Mouse (Mus musculus): ENCODE results near the gene Acsl6. TPM values are rescaled to one million over a fixed set of nuclear protein-coding genes. Genes with fewer than 3 reads are reported as not detected.
"Not testable (repeated sequence)": the region's sequence is repeated elsewhere in the genome, so short reads cannot be mapped to it uniquely, and the experiment has no call there.

Gene Acsl6
- polyA plus RNA-seq, 1 experiment from 2014 or later: 5.7 TPM

DNA sequence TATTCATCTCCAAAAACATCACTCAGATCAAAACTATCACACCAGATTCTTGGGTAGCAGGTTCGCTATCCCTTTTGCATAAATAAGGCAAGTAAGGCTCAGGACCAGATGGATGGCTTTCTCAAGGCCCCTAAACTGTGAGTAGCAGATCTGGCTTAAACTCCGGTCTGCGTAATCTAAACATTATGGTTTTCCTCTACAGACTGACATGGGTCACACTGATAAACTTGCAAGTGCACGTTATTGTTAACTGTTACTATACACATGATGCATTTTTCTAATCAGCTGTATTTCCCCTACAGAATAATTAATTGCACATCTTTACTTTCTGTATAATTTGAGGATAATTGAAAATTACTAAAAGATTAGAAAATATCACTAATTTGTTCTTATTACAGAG is 94.5 kb downstream of the Acsl6 start:
- H3K27me3 ChIP-seq: no peaks in the 10 kb centered on the region
- H3K9ac ChIP-seq: no peak overlapping the region
- no peaks in the 10 kb centered on the region for H3K9me3 ChIP-seq (replicated peaks)
- ATAC-seq (ENCODE audit: insufficient number of reproducible peaks, low FRiP score, low TSS enrichment, low read depth): no peak
- H3K27ac ChIP-seq (replicated peaks): no peak overlapping the region
- no peak overlapping the region for H3K4me3 ChIP-seq (replicated peaks)
- H3K4me2 ChIP-seq (replicated peaks): no peak overlapping the region
- no peaks in the 10 kb centered on the region for H3K36me3 ChIP-seq
- WGBS: 65% methylated on average over 4 of the region's 4 CpGs
- H3K4me1 ChIP-seq: no peaks in the 10 kb centered on the region

DNA sequence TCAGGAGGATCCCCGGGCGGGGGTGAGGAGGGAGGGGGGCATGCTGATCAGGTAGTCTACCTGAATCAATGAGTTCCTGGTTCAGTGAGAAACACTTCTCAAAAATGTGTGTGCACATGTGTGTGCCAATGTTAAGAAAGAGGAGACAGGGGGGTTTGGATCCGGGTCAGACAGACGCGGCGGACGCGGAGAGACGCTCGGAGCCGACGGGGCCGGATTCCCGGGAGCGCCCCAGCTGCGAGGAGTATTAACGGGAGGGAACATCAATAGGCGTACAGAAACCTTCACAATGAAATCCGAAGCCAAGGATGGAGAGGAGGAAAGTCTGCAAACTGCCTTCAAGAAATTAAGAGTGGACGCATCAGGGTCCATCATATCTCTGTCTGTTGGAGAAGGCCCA is 97.2 kb downstream of the Acsl6 start:
- not testable (repeated sequence) for H3K27me3 ChIP-seq; ATAC-seq (ENCODE audit: insufficient number of reproducible peaks, low FRiP score, low TSS enrichment, low read depth); H3K9ac ChIP-seq; H3K27ac ChIP-seq (replicated peaks); H3K9me3 ChIP-seq (replicated peaks); H3K4me3 ChIP-seq (replicated peaks); H3K36me3 ChIP-seq; H3K4me1 ChIP-seq; H3K4me2 ChIP-seq (replicated peaks)
- WGBS: 93% methylated on average over 20 of the region's 20 CpGs

DNA sequence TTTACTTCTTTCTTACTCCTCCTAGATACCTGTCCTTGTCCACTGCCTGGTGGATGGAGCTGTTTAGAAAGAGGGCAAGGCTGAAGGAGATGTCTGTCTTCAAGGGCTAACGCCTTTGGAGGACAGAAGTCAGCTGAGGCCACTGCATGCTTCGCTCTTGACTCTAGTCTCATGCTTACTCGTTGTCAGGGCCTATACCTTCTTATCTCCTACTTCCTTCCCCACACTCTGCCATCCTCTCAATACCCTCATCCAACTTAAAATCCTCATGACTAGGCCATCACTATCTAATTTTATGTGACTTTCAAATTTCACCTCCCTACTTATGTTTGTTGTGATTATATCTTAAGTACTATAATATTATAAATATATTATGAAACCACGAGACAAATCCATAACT is 101.3 kb downstream of the Acsl6 start:
- no peaks in the 10 kb centered on the region for H3K36me3 ChIP-seq
- WGBS: 74% methylated on average over 4 of the region's 4 CpGs
- no peak for ATAC-seq (ENCODE audit: insufficient number of reproducible peaks, low FRiP score, low TSS enrichment, low read depth)
- H3K9ac ChIP-seq: no peak overlapping the region
- H3K4me1 ChIP-seq: no peaks in the 10 kb centered on the region
- no peaks in the 10 kb centered on the region for H3K9me3 ChIP-seq (replicated peaks)
- no peaks in the 10 kb centered on the region for H3K27me3 ChIP-seq
- no peak overlapping the region for H3K4me3 ChIP-seq (replicated peaks)
- H3K27ac ChIP-seq (replicated peaks): no peak overlapping the region
- H3K4me2 ChIP-seq (replicated peaks): no peak overlapping the region

DNA sequence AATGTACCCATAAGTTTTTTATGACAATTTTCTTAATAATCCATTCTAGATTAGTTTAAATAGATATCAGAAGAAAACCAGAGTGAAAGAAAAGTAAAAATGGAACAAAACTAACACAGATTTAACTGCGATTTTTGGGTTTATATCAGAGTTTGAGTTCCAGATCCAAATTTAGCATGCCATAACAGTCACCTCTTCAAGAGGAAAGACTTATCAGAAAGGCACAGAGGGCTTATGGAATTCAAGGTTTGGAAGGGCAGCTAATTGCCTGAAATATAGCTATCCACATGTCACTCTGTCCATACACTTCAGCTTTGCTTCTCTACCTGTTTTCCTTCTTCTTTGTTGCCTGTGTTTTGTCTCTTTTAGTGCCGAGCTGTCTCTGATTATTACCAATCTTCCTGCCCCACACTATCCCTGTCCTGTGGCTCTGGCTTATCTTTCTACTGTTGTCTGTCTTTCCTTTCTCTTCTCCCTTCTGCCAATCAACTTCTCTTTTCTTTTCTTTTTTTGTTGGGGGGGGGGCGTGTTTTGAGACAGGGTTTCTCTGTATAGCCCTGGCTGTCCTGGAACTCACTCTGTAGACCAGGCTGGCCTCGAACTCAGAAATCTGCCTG is 103.4 kb downstream of the Acsl6 start:
- Histone ChIP-seq H3K27me3 (no peaks in the 10 kb centered on the region), H3K9me3 (replicated peaks) (no peaks in the 10 kb centered on the region), H3K36me3 (no peaks in the 10 kb centered on the region), H3K27ac (replicated peaks) (no peak overlapping the region), H3K4me1 (no peaks in the 10 kb centered on the region), H3K9ac (no peak overlapping the region), H3K4me3 (replicated peaks) (no peak overlapping the region), H3K4me2 (replicated peaks) (no peak overlapping the region)
- WGBS: 79% methylated on average over 4 of the region's 4 CpGs
- ATAC-seq (ENCODE audit: insufficient number of reproducible peaks, low FRiP score, low TSS enrichment, low read depth): no peak

DNA sequence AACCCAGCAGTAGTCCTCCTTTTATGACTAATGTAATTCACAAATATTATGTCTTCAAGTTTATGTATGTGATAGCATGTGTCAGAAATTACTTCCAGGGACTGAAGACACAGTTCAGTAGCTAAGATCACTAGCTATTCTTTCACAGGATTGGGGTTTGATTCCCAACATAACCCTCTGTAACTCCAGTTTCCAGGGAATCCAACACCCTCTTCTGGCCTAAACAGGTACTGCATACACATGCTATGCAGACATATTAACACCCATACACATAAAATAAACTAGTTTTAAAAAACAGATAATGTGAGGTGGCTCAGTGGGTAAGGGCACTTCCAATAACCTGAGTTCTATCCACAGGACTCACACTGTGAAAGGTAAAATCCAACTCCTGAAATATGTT is 107.0 kb downstream of the Acsl6 start:
- no peaks in the 10 kb centered on the region for H3K9me3 ChIP-seq (replicated peaks)
- H3K9ac ChIP-seq: no peak overlapping the region
- no peak for ATAC-seq (ENCODE audit: insufficient number of reproducible peaks, low FRiP score, low TSS enrichment, low read depth)
- H3K4me2 ChIP-seq (replicated peaks): no peak overlapping the region
- H3K4me3 ChIP-seq (replicated peaks): no peak overlapping the region
- H3K4me1 ChIP-seq: no peaks in the 10 kb centered on the region
- H3K27me3 ChIP-seq: no peaks in the 10 kb centered on the region
- no peaks in the 10 kb centered on the region for H3K36me3 ChIP-seq
- H3K27ac ChIP-seq (replicated peaks): no peak overlapping the region

DNA sequence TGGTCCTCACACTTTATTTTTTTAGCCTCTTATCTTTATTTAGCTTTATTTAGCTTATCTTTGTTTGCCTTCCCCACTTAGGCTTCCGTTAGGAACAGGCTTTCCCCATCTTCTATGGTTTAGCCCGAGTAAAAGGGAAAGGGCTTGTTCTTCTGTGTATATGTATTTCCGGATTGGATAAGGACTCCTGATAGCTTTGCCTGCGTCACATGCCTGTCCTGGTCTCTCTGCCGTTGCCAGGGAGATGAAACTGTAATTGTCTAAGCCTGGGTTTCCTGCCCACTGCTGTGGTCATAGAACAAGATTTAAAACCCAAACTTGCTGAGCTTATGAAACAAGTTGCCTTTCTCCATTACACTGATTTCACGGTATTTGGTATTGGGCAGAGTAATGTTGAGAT is 109.4 kb downstream of the Acsl6 start:
- ATAC-seq (ENCODE audit: insufficient number of reproducible peaks, low FRiP score, low TSS enrichment, low read depth): 0 out of 2 replicates have a peak, but pooled peaks have one; percentile 34
- H3K27ac ChIP-seq (replicated peaks): no peak overlapping the region
- no peak overlapping the region for H3K4me3 ChIP-seq (replicated peaks)
- H3K27me3 ChIP-seq: no peaks in the 10 kb centered on the region
- WGBS: 28% methylated on average over 6 of the region's 6 CpGs
- no peaks in the 10 kb centered on the region for H3K4me1 ChIP-seq
- H3K4me2 ChIP-seq (replicated peaks): no peak overlapping the region
- no peaks in the 10 kb centered on the region for H3K36me3 ChIP-seq
- no peak overlapping the region for H3K9ac ChIP-seq
- H3K9me3 ChIP-seq (replicated peaks): no peaks in the 10 kb centered on the region

Other genes starting within 250 kb of the Acsl6 start
- gene Pdlim4, start 234.8 kb upstream of the Acsl6 start, polyA plus RNA-seq (2015; fragmentation: Nextera tagmentation; extraction: Ambion mirVana): 168 and 169 TPM in 2 replicates
- gene P4ha2, start 203.7 kb upstream of the Acsl6 start, polyA plus RNA-seq (2015; fragmentation: Nextera tagmentation; extraction: Ambion mirVana): 123 and 126 TPM in 2 replicates
- gene Csf2, start 54.1 kb upstream of the Acsl6 start, polyA plus RNA-seq (2015; fragmentation: Nextera tagmentation; extraction: Ambion mirVana): not detected in 2 replicates
- gene Il3, start 36.5 kb upstream of the Acsl6 start, polyA plus RNA-seq (2015; fragmentation: Nextera tagmentation; extraction: Ambion mirVana): not detected in 2 replicates
- not detected in 2 replicates for gene Meikin, start 66.9 kb downstream of the Acsl6 start, polyA plus RNA-seq (2015; fragmentation: Nextera tagmentation; extraction: Ambion mirVana)
- gene Fnip1, start 134.4 kb downstream of the Acsl6 start, polyA plus RNA-seq (2015; fragmentation: Nextera tagmentation; extraction: Ambion mirVana): 9.9 and 10.6 TPM in 2 replicates
- gene Rapgef6, start 219.0 kb downstream of the Acsl6 start, polyA plus RNA-seq (2015; fragmentation: Nextera tagmentation; extraction: Ambion mirVana): 29.9 and 33.1 TPM in 2 replicates